Mouse (Mus musculus) G1E (cell line): Measurements from ENCODE around the gene Nfic.

Source experiments
- CTCF ChIP-seq: IDR thresholded peaks from 2 replicates; pipeline ENCODE4 v1.5.1; 2012; ENCODE audit warnings: low read depth, low read length, inconsistent platforms, mixed read lengths
- POLR2AphosphoS5 ChIP-seq: IDR thresholded peaks from 2 replicates; pipeline ENCODE4 v1.6.1; 2012; ENCODE audit warnings: low read depth, low read length, inconsistent platforms; ENCODE audit not compliant: insufficient replicate concordance
- TAL1 ChIP-seq: conservative IDR thresholded peaks from 2 replicates; pipeline ENCODE4 v1.6.1; 2012; ENCODE audit warnings: low read depth, low read length, inconsistent platforms, mixed read lengths

- no peak for TF ChIP-seq CTCF
- TF ChIP-seq POLR2AphosphoS5 = no peak
- TF ChIP-seq TAL1 = no peak
Measured at GRCm38 (mm10) chr10:81388505-81389055, 66.9 kb downstream of the Nfic start, which contains the start of gene Gm48552.
